Mouse (Mus musculus) intestine, postnatal 0 days (tissue): Measurements from ENCODE around the gene Naa80. TPM values are rescaled to one million over a fixed set of nuclear protein-coding genes. Genes with fewer than 3 reads are reported as not detected.

Experiments
- ATAC-seq: fragments of 200-750 bp; cut with Nextera tagmentation; 2 replicates; pipeline ENCODE4 v1.8.0; 2017; ENCODE audit warnings: mild to moderate bottlenecking, moderate TSS enrichment, moderate library complexity
- H3K27ac ChIP-seq: fragments of 300-500 bp; sonication (generic); 2 replicates; pipeline ENCODE4 v1.5.1; 2014; ENCODE audit warnings: mild to moderate bottlenecking, low read depth, low read length, moderate library complexity
- H3K27me3 ChIP-seq: fragments of 300-500 bp; sonication (generic); replicated peaks from 2 replicates; pipeline ENCODE4 v1.6.1; 2014; ENCODE audit warnings: low read length, mixed read lengths; ENCODE audit not compliant: control insufficient read depth, insufficient read depth
- H3K36me3 ChIP-seq: fragments of 300-500 bp; sonication (generic); 2 replicates; pipeline ENCODE4 v1.6.1; 2014; ENCODE audit warnings: mild to moderate bottlenecking, moderate library complexity; ENCODE audit not compliant: control insufficient read depth, insufficient read depth
- H3K4me1 ChIP-seq: fragments of 300-500 bp; sonication (generic); replicated peaks from 2 replicates; pipeline ENCODE4 v1.6.1; 2014; ENCODE audit warnings: antibody characterized with exemption, low read length, mixed read lengths; ENCODE audit not compliant: control insufficient read depth, insufficient read depth
- H3K4me2 ChIP-seq: fragments of 300-500 bp; sonication (generic); replicated peaks from 2 replicates; pipeline ENCODE4 v1.6.1; 2014; ENCODE audit warnings: low read depth, mild to moderate bottlenecking, moderate library complexity
- H3K4me3 ChIP-seq: fragments of 300-500 bp; sonication (generic); 2 replicates; pipeline ENCODE4 v1.5.1; 2014; ENCODE audit warnings: low read depth, low read length
- H3K9ac ChIP-seq: fragments of 300-500 bp; sonication (generic); 2 replicates; pipeline ENCODE4 v1.6.1; 2014; ENCODE audit warnings: mild to moderate bottlenecking, low read depth, low read length
- H3K9me3 ChIP-seq: fragments of 300-500 bp; sonication (generic); 2 replicates; pipeline ENCODE4 v1.6.1; 2016; ENCODE audit warnings: mixed run types; ENCODE audit not compliant: control insufficient read depth
- CTCF ChIP-seq: sonication (generic); IDR thresholded peaks from 2 replicates; pipeline ENCODE4 v1.5.1; 2016; ENCODE audit warnings: low read depth, mild to moderate bottlenecking, control low read depth, antibody characterized with exemption, moderate library complexity
- WGBS: fragments of 180-500 bp; shearing (Covaris S2); extraction: QIAGEN DNeasy Blood & Tissue Kit; methylation state at CpG from one replicate; pipeline ENCODE4 v1.1.7; 2014; 5-methylcytosine and 5-hydroxymethylcytosine counted together
- polyA plus RNA-seq: library from polyadenylated mRNA; unstranded; fragments of >200 nt; fragmentation: Nextera tagmentation; extraction: Ambion mirVana; gene quantifications from 2 replicates; pipeline ENCODE4 v1.2.1, GENCODE M21; 2015

Gene Naa80
- polyA plus RNA-seq, 1 experiment from 2014 or later, result 21.4 TPM

DNA sequence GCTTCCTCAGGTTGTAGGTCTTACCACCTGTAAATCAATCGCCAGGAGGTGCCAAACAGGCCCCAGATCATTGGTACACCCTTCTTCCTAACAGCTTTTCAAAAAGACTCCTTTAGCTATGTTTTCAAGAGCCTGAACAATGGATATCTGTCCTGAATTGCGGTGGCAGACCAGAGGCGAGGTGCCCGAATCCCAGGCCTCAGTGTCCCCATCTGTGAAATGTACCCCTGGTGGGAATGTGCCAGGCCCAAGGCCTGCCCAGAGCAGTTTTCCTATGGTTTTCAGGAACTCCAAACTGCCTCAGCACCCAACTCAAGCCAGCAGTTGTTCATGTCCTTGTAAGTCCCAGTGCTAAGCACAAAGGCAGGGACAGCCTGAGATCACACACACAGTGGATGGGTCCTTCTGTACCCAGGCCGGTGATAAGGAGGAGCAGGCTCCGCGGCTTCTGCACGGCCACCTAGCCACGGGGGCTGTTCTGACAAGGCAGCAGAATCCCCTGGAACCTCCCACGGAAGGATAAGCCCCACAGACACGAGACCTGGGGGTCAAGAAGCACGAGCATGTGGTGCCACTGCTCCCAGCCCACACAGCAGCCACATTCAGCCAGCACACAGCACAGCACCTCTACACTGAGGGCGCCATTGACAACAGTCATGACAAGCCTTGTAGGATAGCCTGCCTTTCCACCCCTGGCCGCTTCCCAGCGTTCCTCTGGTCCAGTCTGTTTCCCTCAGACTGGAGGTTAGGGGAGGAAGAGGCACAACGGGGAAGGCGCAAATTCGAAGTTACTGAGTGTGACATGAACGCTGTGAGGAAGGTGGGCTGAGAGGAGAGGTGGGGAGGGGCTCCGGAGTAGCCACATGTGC lies 48.9 kb downstream of the Naa80 start:
- ATAC-seq, result no peak
- no peaks in the 10 kb centered on the region for H3K9me3 ChIP-seq
- 53% methylated on average over 20 of the region's 20 CpGs for WGBS
- TF ChIP-seq CTCF, result no peak
- peak overlapping the region; percentile 54 for H3K27ac ChIP-seq
- H3K4me1 ChIP-seq, result peaks cover 27% of the 10 kb centered on the region
- H3K36me3 ChIP-seq, result peaks cover 17% of the 10 kb centered on the region
- H3K27me3 ChIP-seq, result no peaks in the 10 kb centered on the region
- H3K4me2 ChIP-seq, result no peak overlapping the region
- H3K4me3 ChIP-seq, result no peak overlapping the region
- H3K9ac ChIP-seq, result 0 out of 2 replicates have a peak overlapping the region, but pooled peaks have one; percentile 0

DNA sequence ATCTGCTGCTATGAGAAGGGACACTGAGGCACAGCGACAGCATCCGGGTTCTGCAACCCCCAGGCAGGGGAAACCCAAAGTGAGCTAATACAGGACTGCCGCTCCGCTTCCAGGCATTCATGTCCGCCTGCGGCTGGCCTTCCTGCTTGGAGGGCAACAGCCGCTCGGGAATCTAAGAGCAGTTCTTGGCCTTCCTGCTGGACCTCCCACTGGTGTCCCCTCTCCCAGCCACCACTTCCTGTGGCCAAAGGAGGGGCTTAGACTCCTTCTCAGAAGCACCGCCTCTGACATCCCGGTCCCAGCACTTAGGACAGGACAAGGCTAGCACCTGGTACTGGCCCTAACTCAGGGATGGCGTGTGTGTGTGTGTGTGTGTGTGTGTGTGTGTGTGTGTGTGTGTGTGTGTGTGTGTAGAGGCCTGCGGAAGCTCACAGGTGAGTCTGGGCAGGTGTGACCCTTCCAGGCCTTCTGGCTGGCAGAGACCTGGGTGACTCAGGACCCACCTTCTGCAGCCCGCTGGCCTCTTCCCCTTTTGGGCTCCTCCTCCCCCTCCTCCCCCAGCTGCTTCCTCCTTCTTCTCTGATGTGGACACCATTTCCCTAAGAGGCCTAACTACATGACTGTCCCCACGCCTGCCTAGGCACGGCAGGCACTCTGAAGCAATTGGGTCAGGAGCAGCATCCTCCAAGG lies 50.2 kb downstream of the Naa80 start:
- Histone ChIP-seq H3K27me3 (no peaks in the 10 kb centered on the region), H3K9ac (no peak overlapping the region), H3K27ac (peak overlapping the region; percentile 54; the same call in 1 of the 2 replicates), H3K4me3 (no peak overlapping the region), H3K9me3 (no peaks in the 10 kb centered on the region), H3K4me2 (peak overlapping the region; percentile 32), H3K36me3 (peaks cover 14% of the 10 kb centered on the region; the same call in 1 of the 2 replicates), H3K4me1 (peaks cover 27% of the 10 kb centered on the region)
- ATAC-seq, result no peak
- WGBS, result 56% methylated on average over 15 of the region's 15 CpGs
- TF ChIP-seq CTCF, result no peak

GRCm38 (mm10) chr9:107629411-107629730 lies 50.7 kb downstream of the Naa80 start:
- no peak overlapping the region for H3K4me3 ChIP-seq
- 18% methylated on average over 4 of the region's 4 CpGs for WGBS
- TF ChIP-seq CTCF, result no peak

DNA sequence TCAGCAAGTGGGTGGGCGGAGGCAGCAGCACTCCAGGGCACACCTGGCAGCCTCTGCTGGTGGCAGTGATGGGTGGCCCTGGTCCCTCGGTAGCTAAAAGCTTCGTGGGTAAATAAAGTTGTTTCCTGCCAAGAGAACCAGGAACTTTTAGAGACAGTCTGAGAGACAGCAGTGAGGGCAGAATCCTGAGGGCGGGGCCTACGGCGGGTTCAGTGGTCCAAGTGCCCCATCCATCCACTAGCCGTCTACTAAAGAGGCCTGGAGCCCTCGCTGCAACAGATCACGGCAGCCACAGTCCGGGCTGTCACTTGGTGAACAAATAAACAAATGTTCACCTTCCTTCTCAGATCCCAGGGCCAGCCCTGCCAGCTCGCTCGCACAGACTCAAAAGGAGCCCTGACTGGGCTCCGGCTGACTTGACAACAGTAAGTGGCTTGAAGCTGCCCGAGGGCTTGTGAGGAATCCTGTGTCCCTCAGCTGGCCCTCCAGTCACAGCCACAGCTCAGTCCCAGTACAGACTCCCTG lies 51.3 kb downstream of the Naa80 start:
- ATAC-seq, result no peak
- Histone ChIP-seq H3K9ac (no peak overlapping the region), H3K9me3 (no peaks in the 10 kb centered on the region), H3K4me1 (peaks cover 21% of the 10 kb centered on the region), H3K27ac (peak overlapping the region; percentile 57; the same call in 1 of the 2 replicates), H3K4me3 (no peak overlapping the region), H3K36me3 (peaks cover 11% of the 10 kb centered on the region; the same call in 1 of the 2 replicates), H3K27me3 (no peaks in the 10 kb centered on the region), H3K4me2 (peak overlapping the region; percentile 27)
- 27% methylated on average over 14 of the region's 14 CpGs for WGBS
- TF ChIP-seq CTCF, result no peak

More at GRCm38 (mm10) chr9:107629411-107629730, 50.7 kb downstream of the Naa80 start:
- 0 out of 2 replicates have a peak overlapping the region, but pooled peaks have one; percentile 32 for H3K4me2 ChIP-seq
- H3K4me1 ChIP-seq, result peaks cover 22% of the 10 kb centered on the region
- H3K36me3 ChIP-seq, result peaks cover 14% of the 10 kb centered on the region; the same call in 1 of the 2 replicates
- H3K27ac ChIP-seq, result peak overlapping the region; percentile 54; the same call in 1 of the 2 replicates
- ATAC-seq, result no peak
- H3K9ac ChIP-seq, result no peak overlapping the region
- no peaks in the 10 kb centered on the region for H3K9me3 ChIP-seq
- no peaks in the 10 kb centered on the region for H3K27me3 ChIP-seq

DNA sequence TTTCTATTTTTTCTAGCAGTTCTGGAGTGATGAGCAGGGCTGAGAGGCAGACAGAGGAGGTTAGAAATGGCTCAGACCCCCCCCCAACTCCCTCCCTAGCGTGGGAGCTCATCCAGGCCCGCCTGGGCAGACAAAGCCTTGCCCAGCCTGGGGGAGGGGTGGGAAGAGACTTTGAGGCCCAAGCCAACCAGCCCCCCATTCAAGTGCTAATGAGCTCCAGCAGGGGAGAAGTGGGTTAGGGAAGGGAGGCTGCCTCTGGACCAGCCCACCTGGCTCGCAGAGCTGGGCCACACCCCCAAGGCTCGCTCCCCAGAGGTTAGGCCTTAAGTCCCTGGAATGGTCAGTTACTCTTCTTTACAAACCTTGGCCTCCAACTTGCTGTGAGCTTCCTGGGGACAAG lies 51.9 kb downstream of the Naa80 start:
- Histone ChIP-seq H3K4me1 (peaks cover 20% of the 10 kb centered on the region), H3K9me3 (no peaks in the 10 kb centered on the region), H3K27ac (no peak overlapping the region), H3K4me3 (no peak overlapping the region), H3K27me3 (no peaks in the 10 kb centered on the region), H3K9ac (no peak overlapping the region), H3K4me2 (peak overlapping the region; percentile 27; the same call in 1 of the 2 replicates), H3K36me3 (peaks cover 5% of the 10 kb centered on the region; the same call in 1 of the 2 replicates)
- no peak for TF ChIP-seq CTCF
- ATAC-seq, result no peak
- 50% methylated on average over 4 of the region's 4 CpGs for WGBS

DNA sequence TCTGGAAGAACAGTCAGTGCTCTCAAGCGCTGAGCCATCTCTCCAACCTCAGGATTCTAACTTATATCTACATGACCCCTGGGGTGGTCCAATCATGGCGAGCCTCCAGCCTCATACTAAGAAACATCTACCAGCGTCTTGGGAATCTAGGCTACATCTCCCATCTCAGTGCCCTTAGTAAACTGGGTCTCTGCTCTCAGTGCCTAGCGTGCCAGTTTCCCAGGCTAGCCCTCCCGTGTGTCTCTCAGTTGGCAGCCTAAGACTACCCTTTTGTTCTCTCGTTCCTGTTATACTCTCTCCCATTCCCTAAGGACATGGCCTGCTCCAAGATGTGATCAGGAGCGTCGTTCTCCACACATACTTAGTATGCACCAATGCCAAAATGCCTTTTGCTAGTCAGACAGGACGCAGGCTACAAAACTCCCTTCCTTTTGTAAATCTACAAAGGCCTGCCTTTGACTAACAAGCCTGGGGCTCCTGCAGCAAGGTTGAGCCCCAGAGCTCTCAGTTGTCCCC lies 52.7 kb downstream of the Naa80 start:
- Histone ChIP-seq H3K4me3 (no peak overlapping the region), H3K4me1 (peaks cover 23% of the 10 kb centered on the region), H3K9ac (no peak overlapping the region), H3K9me3 (no peaks in the 10 kb centered on the region), H3K27me3 (no peaks in the 10 kb centered on the region), H3K4me2 (peak overlapping the region; percentile 13; the same call in 1 of the 2 replicates), H3K27ac (no peak overlapping the region), H3K36me3 (peaks cover 5% of the 10 kb centered on the region; the same call in 1 of the 2 replicates)
- WGBS, result 83% methylated on average over 9 of the region's 9 CpGs
- TF ChIP-seq CTCF, result no peak
- no peak for ATAC-seq
